Mouse (Mus musculus) embryo, embryonic 10 days (tissue): Measurements from ENCODE around the gene Scaf1.
A peak's percentile ranks its signal among the peaks of the same experiment; 100 is the strongest.

ENCODE experiments used
- DNase-seq: peaks from one replicate; pipeline ENCODE4 v3.0.0-alpha.2; 2015; ENCODE audit warnings: low spot score

The Scaf1 gene

DNA sequence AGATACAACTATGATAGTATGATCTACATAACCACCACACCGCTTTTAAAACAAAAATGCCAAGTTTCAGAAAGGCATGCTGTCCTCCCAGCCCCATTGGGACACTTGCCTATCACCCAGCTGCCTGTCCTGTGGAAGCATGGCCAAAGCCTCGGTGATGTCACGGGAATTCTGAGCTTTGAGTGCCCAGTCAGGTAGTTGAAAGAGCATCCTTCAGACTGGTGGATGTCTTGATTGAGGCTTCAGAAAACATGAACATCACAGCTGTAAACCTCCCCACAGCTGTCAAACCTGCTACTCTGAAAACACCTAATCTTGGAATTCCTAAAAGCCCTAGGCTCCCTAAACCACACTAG, 2.1 kb downstream of the Scaf1 start:
- no peak for DNase-seq

- DNase-seq: no peak
Measured at GRCm38 (mm10) chr7:45013366-45014095, 2.6 kb downstream of the Scaf1 start.

DNA sequence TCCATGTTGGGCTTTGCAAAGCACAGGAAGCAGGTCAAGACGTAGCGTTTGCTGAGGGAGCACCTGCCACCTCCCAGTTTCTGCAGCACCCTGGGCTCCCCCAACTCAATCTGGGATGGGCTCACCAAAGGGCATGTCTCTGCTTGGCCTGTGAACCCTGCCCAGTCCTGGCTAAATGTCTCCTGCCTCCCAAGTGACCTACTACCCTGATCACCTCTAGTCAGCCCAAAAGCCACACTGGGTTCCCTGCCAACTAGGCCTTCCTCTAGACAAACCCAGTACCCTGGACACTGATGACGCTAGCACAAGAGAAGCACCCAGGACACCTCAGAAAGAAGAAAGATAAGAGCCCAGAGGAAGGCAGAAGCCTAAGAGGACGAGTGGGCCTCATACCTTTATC, 3.3 kb downstream of the Scaf1 start:
- no peak for DNase-seq

GRCm38 (mm10) chr7:45012011-45012410, 4.2 kb downstream of the Scaf1 start:
- DNase-seq: no peak

GRCm38 (mm10) chr7:45008411-45008810, 7.8 kb downstream of the Scaf1 start:
- no peak for DNase-seq

GRCm38 (mm10) chr7:45007846-45008245, 8.3 kb downstream of the Scaf1 start:
- no peak for DNase-seq

GRCm38 (mm10) chr7:45007141-45007540, 9.0 kb downstream of the Scaf1 start:
- DNase-seq: no peak

DNA sequence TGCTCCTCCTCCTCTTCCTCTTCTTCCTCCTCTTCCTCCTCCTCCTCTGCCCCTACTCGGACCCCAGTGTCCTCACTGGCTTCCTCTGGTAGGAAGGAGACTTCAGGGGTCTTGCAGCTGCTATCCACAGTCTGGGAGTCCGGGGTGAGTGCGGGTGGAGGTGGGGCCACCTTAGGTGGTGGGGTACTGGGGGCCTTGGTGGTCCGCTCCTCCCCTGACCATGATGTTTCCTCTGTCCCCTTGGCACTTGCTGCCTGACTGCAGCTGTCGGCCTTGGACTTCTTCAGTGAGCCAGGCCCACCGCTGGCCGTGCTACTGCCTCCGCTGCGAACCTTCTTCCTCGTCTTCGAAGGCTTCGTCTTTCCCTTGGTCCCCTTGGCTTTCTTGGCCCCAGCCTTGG, 9.7 kb downstream of the Scaf1 start:
- DNase-seq: no peak

- DNase-seq: no peak
Measured at GRCm38 (mm10) chr7:45005321-45005992, 10.7 kb downstream of the Scaf1 start.

- DNase-seq: no peak
Measured at GRCm38 (mm10) chr7:45004546-45004945, 11.6 kb downstream of the Scaf1 start.

GRCm38 (mm10) chr7:45002440-45002839, 13.7 kb downstream of the Scaf1 start:
- DNase-seq: no peak

- no peak for DNase-seq
Measured at GRCm38 (mm10) chr7:45000539-45001114, 15.5 kb downstream of the Scaf1 start.

- no peak for DNase-seq
Measured at GRCm38 (mm10) chr7:44999753-45000152, 16.4 kb downstream of the Scaf1 start.

DNA sequence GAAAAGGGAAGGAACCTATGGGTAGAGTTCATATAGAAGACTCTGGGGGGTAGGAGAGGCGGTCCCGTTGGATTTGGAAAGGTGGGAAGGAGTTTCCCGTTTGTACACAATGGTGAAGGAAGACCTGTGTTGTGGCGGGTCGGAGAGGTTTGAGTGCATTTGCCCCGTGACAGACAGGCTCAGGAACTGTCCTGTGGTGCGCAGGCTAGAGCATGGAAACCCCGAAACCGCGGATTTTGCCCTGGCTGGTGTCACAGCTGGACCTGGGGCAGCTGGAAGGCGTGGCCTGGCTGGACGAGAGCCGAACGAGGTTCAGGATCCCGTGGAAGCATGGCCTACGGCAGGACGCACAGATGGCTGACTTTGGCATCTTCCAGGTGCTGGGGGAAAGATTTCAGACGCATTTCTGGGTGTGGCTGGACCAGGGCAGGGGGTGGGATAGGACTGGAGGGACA, 17.6 kb downstream of the Scaf1 start, which contains the start of gene Bcl2l12:
Bcl2l12 (minus strand) TSS at position 212 of the 455 bp plus-strand sequence.
- peak; percentile 67 for DNase-seq

DNA sequence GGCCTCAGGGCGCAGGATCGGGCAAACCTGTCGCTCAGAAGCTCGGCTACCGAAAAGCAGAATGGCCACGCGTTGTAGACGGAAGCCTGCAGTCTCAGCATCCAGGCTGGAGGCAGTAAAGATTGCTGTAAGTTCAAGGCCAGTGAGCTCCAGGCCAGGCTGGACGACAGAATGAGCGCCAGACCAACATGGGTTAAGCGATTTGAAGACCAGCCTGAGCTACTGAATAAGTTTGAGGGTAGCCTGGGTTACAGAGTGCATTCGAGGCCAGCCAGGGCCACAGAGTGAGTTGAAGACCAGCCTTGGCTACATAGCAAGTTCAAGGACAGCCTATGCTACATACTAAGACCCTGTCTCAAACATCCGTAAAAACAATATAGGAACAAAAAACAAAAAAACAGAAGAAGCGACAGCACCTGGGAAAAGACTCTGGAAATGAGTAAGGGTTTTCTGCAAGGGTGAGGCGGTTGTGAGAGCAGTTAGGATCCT, 18.2 kb downstream of the Scaf1 start:
- DNase-seq: peak; percentile 58

GRCm38 (mm10) chr7:44997231-44997939, 18.8 kb downstream of the Scaf1 start, which contains the start of gene Irf3:
Irf3 (plus strand) TSS chr7:44997648.
- DNase-seq: peak; percentile 99

GRCm38 (mm10) chr7:44996672-44997071, 19.5 kb downstream of the Scaf1 start:
- DNase-seq: no peak

GRCm38 (mm10) chr7:44986879-44987718, 29.1 kb downstream of the Scaf1 start:
- peak; percentile 84 for DNase-seq

DNA sequence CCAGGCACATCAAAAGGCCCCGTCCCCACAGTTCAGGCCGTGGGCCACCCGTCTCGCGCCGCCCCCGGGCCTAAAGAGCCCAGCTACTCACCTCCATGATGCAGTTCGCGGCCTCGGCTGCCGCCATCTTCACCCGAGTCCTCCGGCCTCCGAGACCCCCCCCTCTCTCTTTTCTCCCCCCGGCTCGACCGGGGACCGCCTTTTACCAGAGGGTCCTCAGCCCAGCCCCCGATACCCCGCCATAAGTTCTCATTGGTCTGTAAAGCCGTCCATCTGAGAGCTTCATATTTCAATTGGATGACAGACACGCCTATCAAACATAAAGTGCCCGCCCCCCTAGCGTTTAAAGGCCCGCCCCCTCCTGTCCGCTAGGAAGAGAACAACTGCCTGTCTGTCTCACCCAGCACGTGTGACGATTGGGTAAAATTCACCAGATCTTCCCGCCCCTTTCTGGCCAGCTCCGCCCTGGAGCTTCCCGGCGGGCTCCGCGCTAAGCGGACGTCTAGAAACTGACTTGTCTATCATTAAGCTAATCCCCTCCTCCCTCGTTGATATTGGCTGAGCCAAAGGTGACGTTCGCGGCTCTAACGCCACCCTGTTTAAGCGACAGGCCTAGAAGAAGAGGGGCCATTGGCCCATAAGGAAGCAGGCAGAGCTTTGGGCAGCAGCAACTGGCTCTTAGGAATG, 29.8 kb downstream of the Scaf1 start, which contains the start of gene Prmt1:
Prmt1 (minus strand) TSS at position 377 of the 687 bp plus-strand sequence.
- peak; percentile 99 for DNase-seq

GRCm38 (mm10) chr7:44985595-44986191, 30.5 kb downstream of the Scaf1 start:
- peak; percentile 89 for DNase-seq
